Mouse (Mus musculus) small intestine, adult 2 months (tissue): ENCODE measurements at regions not wholly inside any gene's neighbourhood (a gene's known extent, or its start where the extent isn't known, plus 50 kb on each side); places are given as distances from the start of the nearest gene placed in this dataset.

Source experiments
- CTCF ChIP-seq: fragments of 200-500 bp; IDR thresholded peaks from 2 replicates; pipeline ENCODE4 v1.5.1; 2012; ENCODE audit warnings: low read depth, mild to moderate bottlenecking, control low read depth, inconsistent platforms, low read length, moderate library complexity, mixed read lengths; ENCODE audit not compliant: insufficient replicate concordance, insufficient read length; ENCODE audit errors: extremely low read depth
- POLR2A ChIP-seq: fragments of 200-500 bp; IDR thresholded peaks from 2 replicates; pipeline ENCODE4 v1.6.1; 2012; ENCODE audit warnings: low read depth, mild to moderate bottlenecking, control low read depth, inconsistent platforms, low read length, moderate library complexity

- TF ChIP-seq POLR2A, result no peak
- TF ChIP-seq CTCF, result no peak
These were observed 73.6 kb upstream of the Actrt2 start for GRCm38 (mm10) chr4:154741123-154741890.
